Mouse (Mus musculus) olfactory bulb, adult 2 months (tissue): ENCODE results near the gene Tmem235.

Experiments
- CTCF ChIP-seq: fragments of 200-500 bp; IDR thresholded peaks from 2 replicates; pipeline ENCODE4 v1.5.1; 2012; ENCODE audit warnings: low read depth, mild to moderate bottlenecking, low read length, moderate library complexity; ENCODE audit not compliant: insufficient read depth
- POLR2A ChIP-seq: fragments of 200-500 bp; IDR thresholded peaks from 2 replicates; pipeline ENCODE4 v1.6.1; 2012; ENCODE audit warnings: mild to moderate bottlenecking, low read depth, low read length, moderate library complexity; ENCODE audit not compliant: insufficient read depth

DNA sequence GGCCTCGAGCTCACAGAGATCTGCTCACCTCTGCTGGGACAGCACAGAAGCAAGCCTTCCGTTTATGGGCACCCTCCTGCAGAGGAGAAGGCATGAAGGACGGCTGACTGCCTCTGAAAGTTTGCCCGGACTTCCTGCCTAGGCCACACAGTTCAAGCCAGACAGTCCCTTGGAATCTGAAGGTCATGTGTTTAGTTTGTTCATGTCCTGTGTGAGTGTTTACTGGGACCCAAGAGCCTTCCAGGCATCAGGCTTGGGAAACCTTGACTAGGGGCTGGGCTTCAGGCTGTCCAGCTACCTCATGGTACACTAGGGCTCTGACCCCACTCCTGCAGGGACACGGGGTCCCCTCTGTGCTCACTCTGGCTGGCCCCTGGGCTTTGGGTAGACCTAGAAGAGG lies 25.4 kb downstream of the Tmem235 start:
- no peak for TF ChIP-seq POLR2A
- TF ChIP-seq CTCF = no peak
